Mouse (Mus musculus) embryonic facial prominence, embryonic 10.5 days (tissue): ENCODE measurements around the gene Fcrl5. TPM values are rescaled to one million over a fixed set of nuclear protein-coding genes. Genes with fewer than 3 reads are reported as not detected.

Source experiments
- DNase-seq: peaks from one replicate; pipeline ENCODE4 v3.0.0-alpha.2; 2017; ENCODE audit warnings: low spot score
- H3K27ac ChIP-seq: fragments of 300-500 bp; sonication (generic); replicated peaks from 2 replicates; pipeline ENCODE4 v1.5.1; 2016; ENCODE audit warnings: mild to moderate bottlenecking
- H3K27me3 ChIP-seq: fragments of 300-500 bp; sonication (generic); replicated peaks from 2 replicates; pipeline ENCODE4 v1.6.1; 2016; ENCODE audit warnings: low read depth, mild to moderate bottlenecking; ENCODE audit not compliant: poor library complexity, severe bottlenecking
- H3K36me3 ChIP-seq: fragments of 300-500 bp; sonication (generic); replicated peaks from 2 replicates; pipeline ENCODE4 v1.6.1; 2016; ENCODE audit warnings: mild to moderate bottlenecking, moderate library complexity
- H3K4me1 ChIP-seq: fragments of 300-500 bp; sonication (generic); 2 replicates; pipeline ENCODE4 v1.6.1; 2016
- H3K4me3 ChIP-seq: fragments of 300-500 bp; sonication (generic); 2 replicates; pipeline ENCODE4 v1.5.1; 2016; ENCODE audit warnings: mild to moderate bottlenecking, moderate library complexity
- H3K9me3 ChIP-seq: fragments of 300-500 bp; sonication (generic); 2 replicates; pipeline ENCODE4 v1.6.1; 2016; ENCODE audit warnings: mild to moderate bottlenecking
- WGBS: fragments of 180-500 bp; shearing (Covaris S2); methylation state at CpG from one replicate; pipeline ENCODE4 v1.1.7; 2016; 5-methylcytosine and 5-hydroxymethylcytosine counted together
- polyA plus RNA-seq: library from polyadenylated mRNA; unstranded; fragments of >200 nt; fragmentation: Nextera tagmentation; extraction: Ambion mirVana; gene quantifications from 2 replicates; pipeline ENCODE4 v1.2.1, GENCODE M21; 2016

Fcrl5 gene
- polyA plus RNA-seq, 1 experiment from 2014 or later = not detected

DNA sequence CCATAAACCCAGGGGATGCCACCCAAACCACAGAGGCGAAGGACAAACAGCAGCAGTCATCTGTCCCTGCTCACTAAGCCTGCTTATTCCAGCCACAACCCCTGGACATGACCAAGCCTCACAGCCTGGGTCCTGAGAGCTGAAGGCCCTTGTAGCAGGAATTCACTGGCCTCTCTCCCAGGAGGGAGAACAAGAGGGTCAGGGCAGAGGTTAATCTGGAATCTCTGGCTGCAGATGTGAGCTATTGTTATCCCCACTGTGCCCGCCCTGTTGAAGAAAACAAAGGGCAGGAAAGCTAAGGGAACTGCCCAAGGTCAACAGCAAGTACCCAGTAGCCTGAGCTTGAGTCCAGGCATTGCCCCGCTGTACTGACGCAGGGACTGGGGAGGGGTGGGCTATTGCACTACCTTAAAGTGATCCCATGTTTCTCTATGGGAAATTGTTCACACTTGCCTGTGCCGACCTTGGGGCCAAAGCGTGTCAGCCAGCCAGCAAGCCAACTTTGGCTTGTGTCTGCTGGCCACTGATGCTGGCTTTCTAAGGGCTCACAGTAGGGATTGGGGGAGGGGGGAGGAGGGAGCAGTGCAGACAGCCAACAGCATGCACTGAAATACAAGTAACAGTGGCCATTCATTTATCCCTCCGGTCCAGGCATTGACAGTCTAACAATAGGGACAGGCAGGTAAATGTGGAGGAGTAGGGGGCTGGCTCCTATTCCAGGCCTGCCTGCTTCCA lies 107.1 kb downstream of the Fcrl5 start:
- Histone ChIP-seq H3K4me1 (peaks cover 49% of the 10 kb centered on the region), H3K27ac (no peak overlapping the region; the same call in 1 of the 2 replicates), H3K4me3 (no peak overlapping the region), H3K27me3 (0 out of 2 replicates have a peak, but pooled peaks cover 4% of the 10 kb centered on the region), H3K36me3 (peaks cover 30% of the 10 kb centered on the region), H3K9me3 (no peaks in the 10 kb centered on the region)
- 54% methylated on average over 7 of the region's 7 CpGs for WGBS
- no peak for DNase-seq

DNA sequence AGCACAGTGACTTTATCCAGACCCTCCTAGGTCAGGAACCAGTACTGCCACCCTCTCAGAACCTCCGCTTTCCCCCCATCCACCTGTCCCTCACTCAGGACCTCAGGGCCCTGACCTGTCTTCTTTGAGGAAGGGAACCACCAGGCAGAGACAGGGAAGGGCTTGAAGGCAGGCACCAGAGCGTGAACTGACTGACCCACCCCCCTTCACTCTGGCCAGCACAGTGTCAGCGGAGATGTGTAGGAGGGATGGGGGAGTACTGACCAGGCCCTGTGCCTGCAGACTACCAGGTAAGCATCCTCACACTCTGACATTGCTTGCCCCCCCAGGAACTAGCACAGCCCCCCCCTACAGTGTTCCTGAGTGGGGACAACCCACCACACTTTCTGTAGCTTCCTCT lies 110.0 kb downstream of the Fcrl5 start:
- Histone ChIP-seq H3K36me3 (peaks cover 13% of the 10 kb centered on the region; the same call in 1 of the 2 replicates), H3K9me3 (no peaks in the 10 kb centered on the region), H3K4me1 (peaks cover 53% of the 10 kb centered on the region), H3K4me3 (no peak overlapping the region), H3K27ac (no peak overlapping the region), H3K27me3 (peaks cover 25% of the 10 kb centered on the region)
- no peak for DNase-seq
- WGBS = 65% methylated on average over 3 of the region's 3 CpGs

DNA sequence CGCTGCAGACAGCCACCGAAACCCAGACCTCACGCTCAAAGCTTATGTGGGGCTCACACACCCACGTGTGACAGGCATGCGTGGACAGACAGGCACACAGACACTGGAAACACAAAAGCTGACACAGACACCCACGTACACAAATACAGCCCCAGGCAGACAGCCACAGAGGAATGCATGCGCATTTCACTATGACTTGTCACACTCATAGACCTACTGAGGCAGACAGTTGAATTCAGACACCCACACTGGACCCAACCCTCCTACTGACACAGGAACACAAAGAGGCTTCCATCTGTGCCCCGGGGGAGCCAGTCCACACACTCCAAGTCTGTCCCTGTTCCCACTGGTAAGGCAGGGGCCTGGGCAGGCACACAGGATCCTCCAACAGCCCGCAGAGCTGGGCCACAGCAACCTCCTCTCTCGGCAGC lies 110.7 kb downstream of the Fcrl5 start:
- Histone ChIP-seq H3K4me1 (peaks cover 51% of the 10 kb centered on the region), H3K4me3 (no peak overlapping the region), H3K36me3 (0 out of 2 replicates have a peak, but pooled peaks cover 6% of the 10 kb centered on the region), H3K27ac (no peak overlapping the region; the same call in 1 of the 2 replicates), H3K27me3 (peaks cover 33% of the 10 kb centered on the region), H3K9me3 (no peaks in the 10 kb centered on the region)
- WGBS = 78% methylated on average over 10 of the region's 10 CpGs
- DNase-seq = no peak

- no peaks in the 10 kb centered on the region for H3K9me3 ChIP-seq
- no peak for DNase-seq
- WGBS = 24% methylated on average over 14 of the region's 14 CpGs
- H3K27ac ChIP-seq = no peak overlapping the region
- H3K4me3 ChIP-seq = no peak overlapping the region
- no peaks in the 10 kb centered on the region for H3K36me3 ChIP-seq
- H3K27me3 ChIP-seq = peaks cover 40% of the 10 kb centered on the region
- H3K4me1 ChIP-seq = peaks cover 29% of the 10 kb centered on the region
Observed at GRCm38 (mm10) chr3:87549908-87550307, 114.3 kb downstream of the Fcrl5 start.

Other genes with a start within 250 kb of the Fcrl5 start
- 2.4 and 4.4 TPM in 2 replicates for gene Fcrls, start 172.0 kb upstream of the Fcrl5 start, polyA plus RNA-seq
- not detected in 2 replicates for gene Cd5l, start 77.9 kb upstream of the Fcrl5 start, polyA plus RNA-seq
- gene Fcrl1, start 59.4 kb upstream of the Fcrl5 start, polyA plus RNA-seq = not detected in 2 replicates
- gene Etv3, start 89.6 kb downstream of the Fcrl5 start, polyA plus RNA-seq = 11.9 and 14.0 TPM in 2 replicates
- 16.0 and 16.9 TPM in 2 replicates for gene Arhgef11, start 181.8 kb downstream of the Fcrl5 start, polyA plus RNA-seq